8 mouse cellular contexts compared by ENCODE assay signal in genomic region chr7:31017104-31017901, GRCm38 (mm10). TPM values are rescaled to one million over a fixed set of nuclear protein-coding genes. Genes with fewer than 3 reads are reported as not detected.
DNase-seq lines count a peak whose midpoint lies in the region; ATAC-seq and TF ChIP-seq lines count a peak whose summit lies in the region.

No protein-coding gene starts in this region.

- H3K9ac ChIP-seq in heart, embryonic 12.5 days = no peak overlapping the region
- H3K9ac ChIP-seq in kidney, embryonic 14.5 days (ENCODE audit: low read depth, low read length) = no peak overlapping the region
- H3K9ac ChIP-seq in liver, postnatal 0 days (replicated peaks) = no peak overlapping the region

- peak overlapping the region; percentile 42 for H3K4me2 ChIP-seq in heart, embryonic 12.5 days
- no peak overlapping the region for H3K4me2 ChIP-seq in kidney, embryonic 14.5 days (replicated peaks; ENCODE audit: low read depth, low read length)
- H3K4me2 ChIP-seq in liver, postnatal 0 days (ENCODE audit: low read depth, low read length) = no peak overlapping the region

- no peak overlapping the region for H3K4me3 ChIP-seq in heart, embryonic 12.5 days
- no peak overlapping the region for H3K4me3 ChIP-seq in kidney, embryonic 14.5 days (ENCODE audit: low read length)
- no peak overlapping the region for H3K4me3 ChIP-seq in liver, postnatal 0 days (ENCODE audit: low read depth, low read length)

- H3K9me3 ChIP-seq in heart, embryonic 12.5 days (replicated peaks) = no peaks in the 10 kb centered on the region
- no peaks in the 10 kb centered on the region for H3K9me3 ChIP-seq in kidney, embryonic 14.5 days (ENCODE audit: control insufficient read depth, low read length)
- H3K9me3 ChIP-seq in liver, postnatal 0 days (ENCODE audit: low read length) = no peaks in the 10 kb centered on the region

- peaks cover 19% of the 10 kb centered on the region for H3K4me1 ChIP-seq in heart, embryonic 12.5 days (replicated peaks)
- H3K4me1 ChIP-seq in kidney, embryonic 14.5 days (ENCODE audit: control insufficient read depth, insufficient read depth, low read length) = 0 out of 2 replicates have a peak, but pooled peaks cover 9% of the 10 kb centered on the region
- H3K4me1 ChIP-seq in liver, postnatal 0 days (ENCODE audit: insufficient read depth) = peaks cover 4% of the 10 kb centered on the region

- no peak for TF ChIP-seq EP300 in liver, postnatal 0 days (IDR thresholded peaks at IDR 0.05; ENCODE audit: low read depth)

- WGBS in heart, embryonic 12.5 days = 38% methylated on average over 10 of the region's 10 CpGs
- 35% methylated on average over 10 of the region's 10 CpGs for WGBS in kidney, embryonic 14.5 days
- WGBS in liver, postnatal 0 days (ENCODE audit: insufficient replicate concordance) = 50% methylated on average over 10 of the region's 10 CpGs

- H3K27ac ChIP-seq in heart, embryonic 12.5 days (ENCODE audit: poor library complexity, severe bottlenecking) = peak overlapping the region; percentile 82
- no peak overlapping the region for H3K27ac ChIP-seq in kidney, embryonic 14.5 days (ENCODE audit: low read depth, low read length)
- H3K27ac ChIP-seq in liver, postnatal 0 days (ENCODE audit: low read depth) = no peak overlapping the region

- H3K27me3 ChIP-seq in heart, embryonic 12.5 days (replicated peaks) = no peaks in the 10 kb centered on the region
- no peaks in the 10 kb centered on the region for H3K27me3 ChIP-seq in kidney, embryonic 14.5 days (ENCODE audit: control insufficient read depth, insufficient read depth, low read length)
- H3K27me3 ChIP-seq in liver, postnatal 0 days (ENCODE audit: insufficient read depth, low read length) = no peaks in the 10 kb centered on the region

- no peak for TF ChIP-seq CTCF in liver, postnatal 0 days (IDR thresholded peaks at IDR 0.05; ENCODE audit: low read depth)

- intact Hi-C loops in heart, postnatal 25 days (cut with DNase I) = no loop called here

- DNase-seq in heart, postnatal 25 days (ENCODE audit: low spot score) = no peak
- DNase-seq in 3134 (ENCODE audit: extremely low read depth, insufficient read length, low spot score) = peak; percentile 36
- DNase-seq in adrenal gland, postnatal 36 days = peak; percentile 52 to 60
- no peak for DNase-seq in liver, postnatal 0 days
- DNase-seq in testis, postnatal 14 days (ENCODE audit: low spot score) = no peak

- ATAC-seq in heart, embryonic 12.5 days (ENCODE audit: insufficient number of reproducible peaks, low FRiP score) = peak; percentile 38; the same call in 1 of the 2 replicates
- ATAC-seq in kidney, embryonic 14.5 days (ENCODE audit: low FRiP score, low TSS enrichment) = peak; percentile 78
- peak; percentile 61 for ATAC-seq in liver, postnatal 0 days
- no peak for ATAC-seq in erythroid progenitor cell, adult 5-6 weeks (replicated peaks; ENCODE audit: low FRiP score, poor library complexity, severe bottlenecking)

- no peaks in the 10 kb centered on the region for H3K36me3 ChIP-seq in heart, embryonic 12.5 days
- H3K36me3 ChIP-seq in kidney, embryonic 14.5 days (ENCODE audit: control insufficient read depth, insufficient read depth, low read length) = no peaks in the 10 kb centered on the region
- no peaks in the 10 kb centered on the region for H3K36me3 ChIP-seq in liver, postnatal 0 days (replicated peaks; ENCODE audit: insufficient read depth, low read length)

RNA-seq across cellular contexts. Expression of gene Fxyd5, which starts 25.0 kb away (rescaled TPM):
- polyA plus RNA-seq in heart, embryonic 12.5 days (2016; fragmentation: Nextera tagmentation; extraction: Ambion mirVana) = 34.8 and 37.3 TPM in 2 replicates
- 10 to 100 TPM; 26.1 to 31.0 TPM for total RNA-seq in heart, postnatal 25 days (2021)
- 100 to 1,000 TPM in 1 of 2 experiments, 10 to 100 TPM in 1; 34.8 to 103 TPM for total RNA-seq in adrenal gland, postnatal 36 days (2021)
- polyA plus RNA-seq in kidney, embryonic 14.5 days (2014; fragmentation: Nextera tagmentation; extraction: Ambion mirVana) = 23.3 and 25.8 TPM in 2 replicates
- polyA plus RNA-seq in liver, postnatal 0 days (2015; fragmentation: Nextera tagmentation; extraction: Ambion mirVana) = 25.8 and 29.4 TPM in 2 replicates
- total RNA-seq in erythroid progenitor cell, adult 5-6 weeks (2015; ENCODE audit: low replicate concordance) = 112 and 145 TPM in 2 replicates
- total RNA-seq in erythroid progenitor cell, adult 5-6 weeks (2017; ENCODE audit: low replicate concordance) = 54.3 and 76.5 TPM in 2 replicates

RNA-seq across cellular contexts. Expression of gene Fxyd7, which starts 34.0 kb away (rescaled TPM):
- polyA plus RNA-seq in heart, embryonic 12.5 days (2016; fragmentation: Nextera tagmentation; extraction: Ambion mirVana) = 1.4 and 1.7 TPM in 2 replicates
- total RNA-seq in heart, postnatal 25 days (2021) = 1 to 10 TPM in 1 of 2 experiments, under 1 TPM in 1; 0.70 to 1.3 TPM
- 1 to 10 TPM; 1.2 to 1.6 TPM for total RNA-seq in adrenal gland, postnatal 36 days (2021)
- polyA plus RNA-seq in kidney, embryonic 14.5 days (2014; fragmentation: Nextera tagmentation; extraction: Ambion mirVana) = 8.0 and 9.5 TPM in 2 replicates
- polyA plus RNA-seq in liver, postnatal 0 days (2015; fragmentation: Nextera tagmentation; extraction: Ambion mirVana) = 0.16 TPM in 1 of 2 replicates, not detected in the other
- total RNA-seq in erythroid progenitor cell, adult 5-6 weeks (2015; ENCODE audit: low replicate concordance) = not detected in 2 replicates
- total RNA-seq in erythroid progenitor cell, adult 5-6 weeks (2017; ENCODE audit: low replicate concordance) = not detected in 2 replicates

RNA-seq across cellular contexts. Expression of gene Fxyd1, which starts 39.7 kb away (rescaled TPM):
- 927 and 934 TPM in 2 replicates for polyA plus RNA-seq in heart, embryonic 12.5 days (2016; fragmentation: Nextera tagmentation; extraction: Ambion mirVana)
- 100 to 1,000 TPM; 861 to 862 TPM for total RNA-seq in heart, postnatal 25 days (2021)
- 100 to 1,000 TPM; 167 to 239 TPM for total RNA-seq in adrenal gland, postnatal 36 days (2021)
- 29.8 and 46.3 TPM in 2 replicates for polyA plus RNA-seq in kidney, embryonic 14.5 days (2014; fragmentation: Nextera tagmentation; extraction: Ambion mirVana)
- polyA plus RNA-seq in liver, postnatal 0 days (2015; fragmentation: Nextera tagmentation; extraction: Ambion mirVana) = 300 and 302 TPM in 2 replicates
- total RNA-seq in erythroid progenitor cell, adult 5-6 weeks (2015; ENCODE audit: low replicate concordance) = not detected in 2 replicates
- total RNA-seq in erythroid progenitor cell, adult 5-6 weeks (2017; ENCODE audit: low replicate concordance) = not detected in 2 replicates

RNA-seq across cellular contexts. Expression of gene Lgi4, which starts 41.8 kb away (rescaled TPM):
- polyA plus RNA-seq in heart, embryonic 12.5 days (2016; fragmentation: Nextera tagmentation; extraction: Ambion mirVana) = 0.14 TPM in 1 of 2 replicates, not detected in the other
- total RNA-seq in heart, postnatal 25 days (2021) = 1 to 10 TPM; 2.6 to 4.8 TPM
- total RNA-seq in adrenal gland, postnatal 36 days (2021) = 1 to 10 TPM; 2.7 to 5.4 TPM
- 0.47 TPM in 1 of 2 replicates, not detected in the other for polyA plus RNA-seq in kidney, embryonic 14.5 days (2014; fragmentation: Nextera tagmentation; extraction: Ambion mirVana)
- 0.11 TPM in 1 of 2 replicates, not detected in the other for polyA plus RNA-seq in liver, postnatal 0 days (2015; fragmentation: Nextera tagmentation; extraction: Ambion mirVana)
- total RNA-seq in erythroid progenitor cell, adult 5-6 weeks (2015; ENCODE audit: low replicate concordance) = not detected in 2 replicates
- 0.51 TPM in 1 of 2 replicates, not detected in the other for total RNA-seq in erythroid progenitor cell, adult 5-6 weeks (2017; ENCODE audit: low replicate concordance)

RNA-seq across cellular contexts. Expression of gene Fam187b, which starts 43.7 kb away (rescaled TPM):
- 0.53 and 0.60 TPM in 2 replicates for polyA plus RNA-seq in heart, embryonic 12.5 days (2016; fragmentation: Nextera tagmentation; extraction: Ambion mirVana)
- total RNA-seq in heart, postnatal 25 days (2021) = under 1 TPM in 1 of 2 experiments, not detected in 1; 0.29 TPM
- total RNA-seq in adrenal gland, postnatal 36 days (2021) = under 1 TPM; 0.30 to 0.96 TPM
- polyA plus RNA-seq in kidney, embryonic 14.5 days (2014; fragmentation: Nextera tagmentation; extraction: Ambion mirVana) = 5.3 TPM in 2 replicates
- 4.0 and 5.0 TPM in 2 replicates for polyA plus RNA-seq in liver, postnatal 0 days (2015; fragmentation: Nextera tagmentation; extraction: Ambion mirVana)
- total RNA-seq in erythroid progenitor cell, adult 5-6 weeks (2015; ENCODE audit: low replicate concordance) = not detected in 2 replicates
- not detected in 2 replicates for total RNA-seq in erythroid progenitor cell, adult 5-6 weeks (2017; ENCODE audit: low replicate concordance)

Comparison
In these comparisons a context has a peak if more than half of its experiments do, and no peak if none do; other contexts are left out.
1. DNase-seq: peak in 3134 (single experiment) and adrenal gland, postnatal 36 days (2 of 2); none in heart, postnatal 25 days (single experiment), liver, postnatal 0 days (single experiment) and testis, postnatal 14 days (single experiment).
2. RNA of gene Fxyd1, which starts 39.7 kb away (total RNA-seq): 861 to 862 TPM in heart, postnatal 25 days and 167 to 239 TPM in adrenal gland, postnatal 36 days; not detected in erythroid progenitor cell, adult 5-6 weeks; every median in the first group is over 100 times any median in the second.